Mouse (Mus musculus): ENCODE data around the gene Gm21860.
"Not testable (repeated sequence)": the region's sequence is repeated elsewhere in the genome, so short reads cannot be mapped to it uniquely, and the experiment has no call there.

Gm21860 gene

GRCm38 (mm10) chrY:90732101-90732542, 22.5 kb downstream of the Gm21860 start:
- peak in 1 of 2 experiments; percentile 10 for DNase-seq (ENCODE audit: low spot score in 2 of 2)

- DNase-seq (ENCODE audit: low spot score in 2 of 2) = not testable (repeated sequence)
These were observed 23.0 kb downstream of the Gm21860 start for GRCm38 (mm10) chrY:90731593-90731955.

GRCm38 (mm10) chrY:90730908-90731592, 23.6 kb downstream of the Gm21860 start:
- DNase-seq (ENCODE audit: low spot score in 2 of 2) = peak in 1 of 2 experiments; percentile 37

GRCm38 (mm10) chrY:90729816-90730303, 24.8 kb downstream of the Gm21860 start:
- DNase-seq (ENCODE audit: low spot score in 2 of 2) = not testable (repeated sequence)

- peak in 1 of 2 experiments; percentile 14 for DNase-seq (ENCODE audit: low spot score in 2 of 2)
These were observed 25.7 kb downstream of the Gm21860 start for GRCm38 (mm10) chrY:90728905-90729256.

- DNase-seq (ENCODE audit: low spot score in 2 of 2) = peak in 1 of 2 experiments; percentile 11
These were observed 26.2 kb downstream of the Gm21860 start for GRCm38 (mm10) chrY:90728251-90728904.

- not testable (repeated sequence) for DNase-seq (ENCODE audit: low spot score in 2 of 2)
These were observed 27.3 kb downstream of the Gm21860 start for GRCm38 (mm10) chrY:90727121-90727908.

- not testable (repeated sequence) for DNase-seq (ENCODE audit: low spot score in 2 of 2)
These were observed 28.7 kb downstream of the Gm21860 start for GRCm38 (mm10) chrY:90725701-90726451.

GRCm38 (mm10) chrY:90725166-90725565, 29.5 kb downstream of the Gm21860 start:
- not testable (repeated sequence) for DNase-seq (ENCODE audit: low spot score in 2 of 2)

GRCm38 (mm10) chrY:90724014-90724709, 30.5 kb downstream of the Gm21860 start:
- peak in 1 of 2 experiments; percentile 9 for DNase-seq (ENCODE audit: low spot score in 2 of 2)

- DNase-seq (ENCODE audit: low spot score in 2 of 2) = peak; percentile 16 to 54
These were observed 31.2 kb downstream of the Gm21860 start for GRCm38 (mm10) chrY:90723336-90723987.

- DNase-seq (ENCODE audit: low spot score in 2 of 2) = peak in 1 of 2 experiments; percentile 12
These were observed 34.1 kb downstream of the Gm21860 start for GRCm38 (mm10) chrY:90720505-90720904.

GRCm38 (mm10) chrY:90719403-90720232, 35.0 kb downstream of the Gm21860 start:
- not testable (repeated sequence) for DNase-seq (ENCODE audit: low spot score in 2 of 2)

- peak; percentile 43 to 50 for DNase-seq (ENCODE audit: low spot score in 2 of 2)
These were observed 35.8 kb downstream of the Gm21860 start for GRCm38 (mm10) chrY:90718583-90719402.

GRCm38 (mm10) chrY:90718021-90718420, 36.6 kb downstream of the Gm21860 start:
- not testable (repeated sequence) for DNase-seq (ENCODE audit: low spot score in 2 of 2)

GRCm38 (mm10) chrY:90717496-90717895, 37.1 kb downstream of the Gm21860 start:
- DNase-seq (ENCODE audit: low spot score in 2 of 2) = not testable (repeated sequence)

All from spleen, postnatal 10 days (tissue).